Mouse (Mus musculus) WW6 (cell line): Measurements from ENCODE around the gene Cdk18.

Experiments used
- DNase-seq: peaks from one replicate; pipeline ENCODE4 v3.0.0-alpha.2; 2013; ENCODE audit warnings: low read depth, low spot score

Cdk18 gene

GRCm38 (mm10) chr1:132065475-132066172 lies 73.9 kb downstream of the Cdk18 start:
- DNase-seq: no peak

GRCm38 (mm10) chr1:132065001-132065400 lies 74.5 kb downstream of the Cdk18 start:
- no peak for DNase-seq

- DNase-seq: no peak
Measured at GRCm38 (mm10) chr1:132063096-132063495, 76.4 kb downstream of the Cdk18 start.
